Mouse (Mus musculus) MEL (cell line): ENCODE results near the gene Hgd.

Experiments
- CTCF ChIP-seq, 3 experiments: IDR thresholded peaks in 2 of 3; conservative IDR thresholded peaks in 1 of 3; 2 replicates each; pipeline ENCODE4 v1.5.1; 2011 to 2012; ENCODE audit warnings: low read length in 3 of 3, low read depth in 2 of 3, mild to moderate bottlenecking in 2 of 3, improper control_type of control experiment in 1 of 3, inconsistent platforms in 1 of 3, mixed read lengths in 1 of 3, moderate library complexity in 1 of 3; ENCODE audit not compliant: control insufficient read depth in 1 of 3, insufficient read depth in 1 of 3, poor library complexity in 1 of 3, severe bottlenecking in 1 of 3
- GABPA ChIP-seq: IDR thresholded peaks from 2 replicates; pipeline ENCODE4 v1.6.1; 2012; ENCODE audit warnings: low read depth, mild to moderate bottlenecking, inconsistent platforms, low read length, improper control_type of control experiment, moderate library complexity
- GATA1 ChIP-seq: IDR thresholded peaks from 2 replicates; pipeline ENCODE4 v1.6.1; 2011; ENCODE audit warnings: low read depth, low read length, improper control_type of control experiment
- JUND ChIP-seq: IDR thresholded peaks from 2 replicates; pipeline ENCODE4 v1.6.1; 2011; ENCODE audit warnings: low read depth, mild to moderate bottlenecking, improper control_type of control experiment, low read length
- MAFK ChIP-seq: IDR thresholded peaks from 2 replicates; pipeline ENCODE4 v1.6.1; 2011; ENCODE audit warnings: low read depth, mild to moderate bottlenecking, low read length, improper control_type of control experiment, borderline replicate concordance
- MAX ChIP-seq: IDR thresholded peaks from 2 replicates; pipeline ENCODE4 v1.6.1; 2011; ENCODE audit warnings: low read length, improper control_type of control experiment
- MXI1 ChIP-seq: IDR thresholded peaks from 2 replicates; pipeline ENCODE4 v1.6.1; 2011; ENCODE audit warnings: mild to moderate bottlenecking, low read depth, low read length, improper control_type of control experiment
- POLR2A ChIP-seq, 2 experiments: IDR thresholded peaks; 2 replicates each; pipeline ENCODE4 v1.6.1; 2011 to 2012; ENCODE audit warnings: low read length in 2 of 2, mild to moderate bottlenecking in 2 of 2, control low read depth in 1 of 2, improper control_type of control experiment in 1 of 2, low read depth in 1 of 2, moderate library complexity in 1 of 2; ENCODE audit not compliant: control insufficient read depth in 1 of 2, insufficient read depth in 1 of 2, poor library complexity in 1 of 2
- POLR2AphosphoS5 ChIP-seq: IDR thresholded peaks from 2 replicates; pipeline ENCODE4 v1.6.1; 2012; ENCODE audit warnings: low read depth, borderline replicate concordance, mild to moderate bottlenecking, inconsistent platforms, low read length, moderate library complexity, mixed read lengths
- TAL1 ChIP-seq: IDR thresholded peaks from 2 replicates; pipeline ENCODE4 v1.6.1; 2012; ENCODE audit warnings: mild to moderate bottlenecking, inconsistent platforms, low read length, moderate library complexity, mixed read lengths

- no peak for TF ChIP-seq JUND
- no peak for TF ChIP-seq MAX
- TF ChIP-seq POLR2A (IDR thresholded peaks at IDR 0.05; ENCODE audit: control insufficient read depth in 1 of 2, insufficient read depth in 1 of 2, low read depth in 1 of 2, low read length in 2 of 2, poor library complexity in 1 of 2): no peak
- TF ChIP-seq MAFK: no peak
- no peak for TF ChIP-seq CTCF (IDR thresholded peaks at IDR 0.05 in 2 of 3, conservative IDR thresholded peaks at IDR 0.05 in 1 of 3; ENCODE audit: control insufficient read depth in 1 of 3, insufficient read depth in 1 of 3, low read depth in 2 of 3, low read length in 3 of 3, poor library complexity in 1 of 3, severe bottlenecking in 1 of 3)
- no peak for TF ChIP-seq TAL1
- TF ChIP-seq POLR2AphosphoS5: no peak
- TF ChIP-seq GATA1: no peak
- TF ChIP-seq GABPA: no peak
- no peak for TF ChIP-seq MXI1
Measured at GRCm38 (mm10) chr16:37617695-37618094, 37.7 kb downstream of the Hgd start.
